Mouse (Mus musculus): Measurements from ENCODE around the gene Tpte. TPM values are rescaled to one million over a fixed set of nuclear protein-coding genes. Genes with fewer than 3 reads are reported as not detected.

Gene Tpte
- total RNA-seq, 2 experiments from 2014 or later, result not detected

Other genes starting within 250 kb of the Tpte start
- under 1 TPM in 1 of 2 experiments, not detected in 1; 0.03 TPM for gene Atp7b, start 223.1 kb upstream of the Tpte start, total RNA-seq (2021)
- gene Alg11, start 222.7 kb upstream of the Tpte start, total RNA-seq (2021), result 1 to 10 TPM; 4.2 to 4.8 TPM
- under 1 TPM in 1 of 2 experiments, not detected in 1; 0.23 TPM for gene Nek5, start 158.4 kb upstream of the Tpte start, total RNA-seq (2021)
- gene Nek3, start 117.0 kb upstream of the Tpte start, total RNA-seq (2021), result 1 to 10 TPM; 2.4 to 2.8 TPM
- under 1 TPM; 0.46 to 0.96 TPM for gene Ckap2, start 97.6 kb upstream of the Tpte start, total RNA-seq (2021)
- gene Vps36, start 90.6 kb upstream of the Tpte start, total RNA-seq (2021), result 10 to 100 TPM; 27.9 to 33.0 TPM
- 1 to 10 TPM; 1.8 to 2.0 TPM for gene Thsd1, start 56.1 kb upstream of the Tpte start, total RNA-seq (2021)
- 10 to 100 TPM; 11.9 to 12.5 TPM for gene Slc25a15, start 115.2 kb downstream of the Tpte start, total RNA-seq (2021)
- gene Mrps31, start 127.9 kb downstream of the Tpte start, total RNA-seq (2021), result 10 to 100 TPM; 27.6 to 32.2 TPM